Mouse (Mus musculus): ENCODE measurements around the gene AF067061. TPM values are rescaled to one million over a fixed set of nuclear protein-coding genes. Genes with fewer than 3 reads are reported as not detected.

Gene AF067061
- total RNA-seq, 1 experiment from 2014 or later = not detected

Other genes starting within 250 kb of the AF067061 start
- gene Gm36079, start 236.1 kb upstream of the AF067061 start, total RNA-seq (2017) = 4.4 TPM in 1 of 3 replicates, not detected in the others
- gene Gm21188, start 210.9 kb upstream of the AF067061 start, total RNA-seq (2017) = 136 to 183 TPM (median 179 TPM) in 3 replicates
- not detected in 3 replicates for gene Gm20767, start 122.9 kb upstream of the AF067061 start, total RNA-seq (2017)
- gene Gm21818, start 90.7 kb upstream of the AF067061 start, total RNA-seq (2017) = not detected in 3 replicates
- gene Gm21762, start 47.2 kb upstream of the AF067061 start, total RNA-seq (2017) = not detected in 3 replicates
- not detected in 3 replicates for gene Gm21731, start 24.0 kb upstream of the AF067061 start, total RNA-seq (2017)
- 24.2 to 71.2 TPM (median 35.6 TPM) in 3 replicates for gene BC147527, start 37.3 kb downstream of the AF067061 start, total RNA-seq (2017)
- not detected in 3 replicates for gene Tcstv3, start 53.8 kb downstream of the AF067061 start, total RNA-seq (2017)

Measured in monocyte, adult 5-6 weeks (primary cell).